Mouse (Mus musculus) liver, adult 2 months (tissue): ENCODE results near the gene Wbp1.

ENCODE experiments used
- CTCF ChIP-seq: fragments of 200-500 bp; IDR thresholded peaks from 2 replicates; pipeline ENCODE4 v1.5.1; 2011; ENCODE audit warnings: low read depth, low read length, control low read depth
- POLR2A ChIP-seq: fragments of 200-500 bp; IDR thresholded peaks from 2 replicates; pipeline ENCODE4 v1.6.1; 2011; ENCODE audit warnings: low read length, control low read depth; ENCODE audit not compliant: insufficient read depth; ENCODE audit errors: extremely low read depth

- TF ChIP-seq CTCF = no peak
- TF ChIP-seq POLR2A = no peak
Measured at GRCm38 (mm10) chr6:83111510-83112136, 9.7 kb downstream of the Wbp1 start.
